Mouse (Mus musculus) hindbrain, embryonic 13.5 days (tissue): ENCODE measurements around the gene Cabin1. TPM values are rescaled to one million over a fixed set of nuclear protein-coding genes. Genes with fewer than 3 reads are reported as not detected.

Experiments used
- ATAC-seq: fragments of 200-750 bp; cut with Nextera tagmentation; 2 replicates; pipeline ENCODE4 v1.8.0; 2017; ENCODE audit warnings: moderate TSS enrichment; ENCODE audit not compliant: low FRiP score
- H3K27ac ChIP-seq: fragments of 300-500 bp; sonication (generic); 2 replicates; pipeline ENCODE4 v1.5.1; 2015; ENCODE audit warnings: inconsistent platforms, mild to moderate bottlenecking, moderate library complexity
- H3K27me3 ChIP-seq: fragments of 300-500 bp; sonication (generic); 2 replicates; pipeline ENCODE4 v1.6.1; 2015; ENCODE audit warnings: mild to moderate bottlenecking, inconsistent platforms
- H3K36me3 ChIP-seq: fragments of 300-500 bp; sonication (generic); 2 replicates; pipeline ENCODE4 v1.6.1; 2015; ENCODE audit warnings: mild to moderate bottlenecking, inconsistent platforms
- H3K4me1 ChIP-seq: fragments of 300-500 bp; sonication (generic); replicated peaks from 2 replicates; pipeline ENCODE4 v1.6.1; 2015; ENCODE audit warnings: inconsistent platforms
- H3K4me2 ChIP-seq: fragments of 300-500 bp; sonication (generic); 2 replicates; pipeline ENCODE4 v1.6.1; 2015; ENCODE audit warnings: inconsistent platforms, mild to moderate bottlenecking, moderate library complexity
- H3K4me3 ChIP-seq: fragments of 300-500 bp; sonication (generic); 2 replicates; pipeline ENCODE4 v1.5.1; 2015; ENCODE audit warnings: mild to moderate bottlenecking, inconsistent platforms
- H3K9ac ChIP-seq: fragments of 300-500 bp; sonication (generic); 2 replicates; pipeline ENCODE4 v1.6.1; 2015; ENCODE audit warnings: mild to moderate bottlenecking, inconsistent platforms
- H3K9me3 ChIP-seq: fragments of 300-500 bp; sonication (generic); 2 replicates; pipeline ENCODE4 v1.6.1; 2016; ENCODE audit warnings: inconsistent platforms
- WGBS: fragments of 180-500 bp; shearing (Covaris S2); methylation state at CpG from one replicate; pipeline ENCODE4 v1.1.7; 2015; 5-methylcytosine and 5-hydroxymethylcytosine counted together
- polyA plus RNA-seq: library from polyadenylated mRNA; unstranded; fragments of >200 nt; fragmentation: Nextera tagmentation; extraction: Ambion mirVana; gene quantifications from 2 replicates; pipeline ENCODE4 v1.2.1, GENCODE M21; 2015

Gene Cabin1
- polyA plus RNA-seq, 1 experiment from 2014 or later: 39.5 TPM

GRCm38 (mm10) chr10:75707901-75708632, 56.1 kb downstream of the Cabin1 start:
- H3K4me1 ChIP-seq: peaks cover 26% of the 10 kb centered on the region
- peaks cover 69% of the 10 kb centered on the region for H3K36me3 ChIP-seq
- H3K9ac ChIP-seq: no peak overlapping the region
- whole genome bisulfite sequencing: 91% methylated on average over 3 of the region's 3 CpGs
- H3K4me3 ChIP-seq: no peak overlapping the region
- ATAC-seq: no peak
- H3K9me3 ChIP-seq: no peaks in the 10 kb centered on the region
- no peaks in the 10 kb centered on the region for H3K27me3 ChIP-seq
- no peak overlapping the region for H3K27ac ChIP-seq
- no peak overlapping the region for H3K4me2 ChIP-seq

- Histone ChIP-seq H3K4me1 (peaks cover 26% of the 10 kb centered on the region), H3K4me2 (no peak overlapping the region), H3K9ac (no peak overlapping the region), H3K36me3 (peaks cover 61% of the 10 kb centered on the region), H3K4me3 (no peak overlapping the region), H3K27ac (no peak overlapping the region), H3K27me3 (no peaks in the 10 kb centered on the region), H3K9me3 (no peaks in the 10 kb centered on the region)
- WGBS: 83% methylated on average over 8 of the region's 8 CpGs
- ATAC-seq: no peak
These were observed 57.4 kb downstream of the Cabin1 start for GRCm38 (mm10) chr10:75706632-75707216.

GRCm38 (mm10) chr10:75705681-75706400, 58.3 kb downstream of the Cabin1 start:
- Histone ChIP-seq H3K4me2 (no peak overlapping the region), H3K27ac (no peak overlapping the region), H3K9ac (no peak overlapping the region; the same call in 1 of the 2 replicates), H3K4me3 (no peak overlapping the region), H3K4me1 (peaks cover 26% of the 10 kb centered on the region), H3K27me3 (no peaks in the 10 kb centered on the region), H3K9me3 (no peaks in the 10 kb centered on the region), H3K36me3 (peaks cover 52% of the 10 kb centered on the region)
- 81% methylated on average over 7 of the region's 7 CpGs for WGBS
- no peak for ATAC-seq

- no peaks in the 10 kb centered on the region for H3K9me3 ChIP-seq
- no peak overlapping the region for H3K4me3 ChIP-seq
- H3K4me2 ChIP-seq: no peak overlapping the region
- H3K9ac ChIP-seq: peak overlapping the region; percentile 46; the same call in 1 of the 2 replicates
- H3K36me3 ChIP-seq: peaks cover 50% of the 10 kb centered on the region
- ATAC-seq: peak; percentile 85
- H3K27ac ChIP-seq: peak overlapping the region; percentile 79
- H3K4me1 ChIP-seq: peaks cover 26% of the 10 kb centered on the region
- WGBS: 72% methylated on average over 15 of the region's 15 CpGs
- no peaks in the 10 kb centered on the region for H3K27me3 ChIP-seq
These were observed 59.6 kb downstream of the Cabin1 start for GRCm38 (mm10) chr10:75704212-75705185.

- Histone ChIP-seq H3K27ac (peak overlapping the region; percentile 79), H3K9ac (no peak overlapping the region), H3K9me3 (no peaks in the 10 kb centered on the region), H3K36me3 (peaks cover 51% of the 10 kb centered on the region), H3K4me3 (no peak overlapping the region), H3K4me1 (peaks cover 23% of the 10 kb centered on the region), H3K4me2 (no peak overlapping the region), H3K27me3 (no peaks in the 10 kb centered on the region)
- WGBS: 66% methylated on average over 1 of the region's 1 CpGs
- no peak for ATAC-seq
These were observed 60.6 kb downstream of the Cabin1 start for GRCm38 (mm10) chr10:75703504-75703903.

- WGBS: 96% methylated on average over 2 of the region's 2 CpGs
- Histone ChIP-seq H3K9me3 (no peaks in the 10 kb centered on the region), H3K9ac (no peak overlapping the region), H3K4me3 (no peak overlapping the region), H3K36me3 (peaks cover 52% of the 10 kb centered on the region), H3K27me3 (no peaks in the 10 kb centered on the region), H3K4me1 (peaks cover 20% of the 10 kb centered on the region), H3K27ac (no peak overlapping the region), H3K4me2 (no peak overlapping the region)
- ATAC-seq: no peak
These were observed 61.6 kb downstream of the Cabin1 start for GRCm38 (mm10) chr10:75702494-75702893.

GRCm38 (mm10) chr10:75701280-75701679, 62.9 kb downstream of the Cabin1 start:
- Histone ChIP-seq H3K9me3 (no peaks in the 10 kb centered on the region), H3K36me3 (peaks cover 58% of the 10 kb centered on the region), H3K9ac (no peak overlapping the region), H3K4me1 (peaks cover 20% of the 10 kb centered on the region), H3K27ac (no peak overlapping the region), H3K4me3 (no peak overlapping the region), H3K4me2 (no peak overlapping the region), H3K27me3 (no peaks in the 10 kb centered on the region)
- ATAC-seq: no peak
- 91% methylated on average over 6 of the region's 6 CpGs for WGBS

GRCm38 (mm10) chr10:75697693-75698092, 66.4 kb downstream of the Cabin1 start:
- WGBS: 94% methylated on average over 3 of the region's 3 CpGs
- Histone ChIP-seq H3K4me3 (no peak overlapping the region), H3K9ac (no peak overlapping the region), H3K27ac (no peak overlapping the region), H3K27me3 (no peaks in the 10 kb centered on the region), H3K36me3 (peaks cover 84% of the 10 kb centered on the region), H3K4me2 (no peak overlapping the region), H3K9me3 (no peaks in the 10 kb centered on the region), H3K4me1 (peaks cover 4% of the 10 kb centered on the region; the same call in 1 of the 2 replicates)
- no peak for ATAC-seq

- Histone ChIP-seq H3K4me1 (peaks cover 4% of the 10 kb centered on the region; the same call in 1 of the 2 replicates), H3K27ac (no peak overlapping the region), H3K4me3 (no peak overlapping the region), H3K9ac (no peak overlapping the region), H3K27me3 (no peaks in the 10 kb centered on the region), H3K36me3 (peaks cover 89% of the 10 kb centered on the region), H3K4me2 (no peak overlapping the region), H3K9me3 (no peaks in the 10 kb centered on the region)
- 91% methylated on average over 7 of the region's 7 CpGs for WGBS
- no peak for ATAC-seq
These were observed 67.4 kb downstream of the Cabin1 start for GRCm38 (mm10) chr10:75696597-75697355.

- Histone ChIP-seq H3K36me3 (peaks cover 99% of the 10 kb centered on the region), H3K4me3 (no peak overlapping the region), H3K9me3 (no peaks in the 10 kb centered on the region), H3K27me3 (no peaks in the 10 kb centered on the region), H3K27ac (no peak overlapping the region), H3K9ac (no peak overlapping the region), H3K4me2 (no peak overlapping the region), H3K4me1 (peaks cover 4% of the 10 kb centered on the region; the same call in 1 of the 2 replicates)
- WGBS: 95% methylated on average over 2 of the region's 2 CpGs
- ATAC-seq: no peak
These were observed 68.6 kb downstream of the Cabin1 start for GRCm38 (mm10) chr10:75695521-75695920.

GRCm38 (mm10) chr10:75695078-75695477, 69.1 kb downstream of the Cabin1 start:
- peaks cover 95% of the 10 kb centered on the region for H3K36me3 ChIP-seq
- H3K9ac ChIP-seq: no peak overlapping the region
- no peaks in the 10 kb centered on the region for H3K27me3 ChIP-seq
- no peak overlapping the region for H3K4me2 ChIP-seq
- H3K27ac ChIP-seq: peak overlapping the region; percentile 31; the same call in 1 of the 2 replicates
- H3K9me3 ChIP-seq: no peaks in the 10 kb centered on the region
- no peak overlapping the region for H3K4me3 ChIP-seq
- no peak for ATAC-seq
- H3K4me1 ChIP-seq: peaks cover 4% of the 10 kb centered on the region; the same call in 1 of the 2 replicates
- 84% methylated on average over 5 of the region's 5 CpGs for WGBS
